Mouse (Mus musculus): ENCODE data around the gene Cebpz.

Cebpz gene

DNA sequence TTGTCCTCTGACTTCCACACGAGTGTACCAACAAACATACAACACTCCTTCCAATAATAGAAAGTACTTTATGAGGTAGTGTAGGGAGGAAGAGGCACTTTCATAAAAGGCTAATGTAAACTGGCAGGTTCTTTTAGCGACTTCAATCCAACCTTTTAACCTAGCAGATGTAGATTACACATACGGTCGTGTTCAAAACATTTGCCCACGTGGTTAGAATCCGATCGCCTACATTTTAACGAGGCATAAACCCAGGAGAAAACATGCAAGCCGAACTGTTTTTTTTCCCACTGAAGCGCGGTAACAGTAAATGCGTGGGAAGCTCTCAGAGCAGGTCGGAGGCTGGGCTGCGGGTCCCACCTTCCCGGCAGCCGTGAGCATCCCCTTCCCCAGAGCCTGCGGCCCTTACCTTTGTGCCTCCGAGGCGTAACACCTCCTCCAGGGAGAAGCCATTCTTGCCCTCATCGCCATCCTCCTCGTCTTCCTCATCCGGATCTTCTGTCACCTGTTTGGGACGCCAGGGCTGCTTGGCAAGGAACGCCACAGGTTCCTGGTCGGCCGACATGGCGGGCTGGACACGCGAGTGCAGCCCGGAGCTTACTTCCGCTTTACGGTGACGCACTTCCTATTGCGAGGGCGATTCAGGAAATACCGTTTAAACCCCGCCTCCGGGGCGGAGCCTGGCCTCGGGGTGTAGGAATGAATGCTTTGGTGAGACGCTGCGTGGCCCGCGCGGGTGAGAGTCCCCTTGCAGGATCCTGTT lies at the start of gene Cebpz, which contains the start of gene Ndufaf7:
Cebpz (minus strand) TSS at position 601 of the 763 bp plus-strand sequence.
Ndufaf7 (plus strand) TSS at position 671 of the 763 bp plus-strand sequence.
- peak; percentile 97 to 99 for DNase-seq (ENCODE audit: inconsistent age in 2 of 2, low spot score in 1 of 2)

DNA sequence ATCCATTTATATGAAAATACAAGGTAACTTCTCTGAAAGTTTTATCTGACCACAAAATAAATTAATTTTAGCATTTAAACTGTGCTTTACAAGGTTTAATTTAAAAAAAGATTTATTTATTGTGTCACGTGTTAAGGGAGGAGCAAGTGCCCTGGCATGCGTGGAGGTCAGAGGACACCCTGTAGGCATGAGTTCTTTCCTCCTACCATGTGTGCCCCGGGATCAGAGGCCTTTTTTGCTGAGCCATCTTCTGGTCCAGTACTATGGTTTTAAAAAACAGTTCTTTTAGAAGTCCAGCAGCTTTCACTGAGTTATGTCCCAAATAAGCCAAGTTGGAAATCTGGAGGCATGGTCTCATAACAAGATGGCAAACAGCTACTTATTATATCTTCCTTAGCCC lies 46.9 kb upstream of the Cebpz start:
- no peak for DNase-seq (ENCODE audit: inconsistent age in 2 of 2, low spot score in 1 of 2)

DNA sequence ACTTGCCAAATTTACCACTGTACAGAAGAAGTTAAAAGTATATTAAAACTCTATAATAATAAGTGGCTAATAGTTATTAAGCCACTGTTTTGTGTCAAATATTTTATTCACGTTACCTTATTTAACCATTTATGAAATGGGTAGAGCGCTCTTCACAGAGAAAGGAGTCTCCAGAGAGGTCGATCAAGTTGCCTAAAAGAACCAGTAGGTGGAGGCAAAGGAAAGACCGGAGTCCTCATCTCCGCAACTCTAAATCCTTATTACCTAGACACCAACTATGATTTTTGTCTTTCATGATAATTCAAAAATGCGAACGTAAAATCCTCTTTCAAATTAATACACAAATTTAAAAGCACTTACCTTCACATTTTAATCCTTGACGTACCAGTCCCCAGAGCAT lies 46.3 kb upstream of the Cebpz start:
- no peak for DNase-seq (ENCODE audit: inconsistent age in 2 of 2, low spot score in 1 of 2)

DNA sequence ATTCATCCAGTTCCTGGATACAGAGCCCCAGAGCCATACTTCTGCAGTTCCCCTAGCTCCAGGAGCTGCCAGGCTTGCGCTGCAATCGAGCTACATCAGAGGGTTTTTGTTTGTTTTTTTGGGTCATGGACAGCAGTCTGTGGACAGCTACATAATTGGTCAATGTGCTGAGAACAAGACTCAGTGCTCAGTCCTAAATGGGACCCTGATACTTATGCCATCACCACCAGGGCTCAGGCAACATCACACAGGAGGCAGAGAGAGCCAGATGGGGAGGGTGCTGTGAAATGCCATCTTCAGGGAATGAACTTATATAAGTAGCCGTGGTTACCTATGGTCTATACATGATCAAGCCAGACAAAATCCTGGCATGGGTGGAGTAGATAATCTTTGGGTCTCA lies 31.6 kb upstream of the Cebpz start:
- no peak for DNase-seq (ENCODE audit: inconsistent age in 2 of 2, low spot score in 1 of 2)

DNA sequence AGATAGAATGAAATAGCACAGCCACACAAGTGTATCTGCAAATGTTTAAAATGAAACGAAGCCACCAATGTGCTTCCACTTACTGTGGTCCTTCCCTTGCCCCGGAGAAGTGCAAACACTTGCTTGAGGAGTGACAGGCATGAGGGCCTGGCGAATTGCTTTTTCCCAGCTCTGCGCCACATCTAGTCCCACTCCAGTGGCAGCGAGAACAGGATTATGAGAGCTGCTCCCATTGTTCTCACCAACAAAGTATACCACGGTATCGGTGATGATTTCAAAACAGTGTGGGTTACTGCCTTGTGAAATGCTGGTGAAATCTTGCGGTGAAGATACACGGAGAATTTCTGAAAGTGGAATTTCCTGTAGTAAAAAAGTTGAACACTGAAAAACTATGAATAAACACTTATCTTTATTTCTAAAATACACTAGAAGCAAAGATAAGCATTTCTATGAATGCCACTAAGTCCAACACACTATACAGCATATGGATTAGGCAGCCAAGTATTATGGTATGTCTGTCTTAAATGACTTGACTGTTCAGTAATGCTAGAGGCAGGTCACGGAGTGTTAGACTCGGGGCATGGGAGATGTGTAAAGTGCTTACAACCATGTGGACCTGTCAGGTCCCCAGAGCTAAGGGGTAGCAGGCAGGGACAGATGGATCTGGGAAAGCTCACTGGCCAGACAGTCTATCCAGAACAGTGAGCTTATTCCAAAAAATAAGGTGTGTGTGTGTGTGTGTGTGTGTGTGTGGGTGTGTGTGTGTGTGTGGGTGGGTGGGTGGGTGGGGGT lies 29.4 kb upstream of the Cebpz start:
- no peak for DNase-seq (ENCODE audit: inconsistent age in 2 of 2, low spot score in 1 of 2)

DNA sequence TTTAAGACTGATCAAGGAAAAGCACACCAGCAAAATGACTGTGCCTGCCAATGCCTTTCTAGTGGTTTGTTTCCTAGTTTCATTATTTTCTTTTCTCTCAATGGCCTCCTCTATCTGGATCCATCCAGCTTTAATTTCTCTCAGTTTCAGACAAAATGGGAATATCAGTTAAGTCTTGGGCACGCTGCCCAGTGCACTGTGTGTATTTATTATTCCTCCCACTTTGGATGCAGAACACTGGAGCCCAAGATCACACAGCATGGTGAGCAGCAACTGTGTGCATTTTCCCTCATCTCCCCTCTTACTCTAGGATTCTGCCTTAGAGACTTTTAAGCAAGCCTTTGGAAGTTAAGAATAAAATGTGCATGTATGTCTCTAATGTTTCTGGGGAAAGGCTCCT lies 27.5 kb upstream of the Cebpz start:
- DNase-seq (ENCODE audit: inconsistent age in 2 of 2, low spot score in 1 of 2), result no peak

DNA sequence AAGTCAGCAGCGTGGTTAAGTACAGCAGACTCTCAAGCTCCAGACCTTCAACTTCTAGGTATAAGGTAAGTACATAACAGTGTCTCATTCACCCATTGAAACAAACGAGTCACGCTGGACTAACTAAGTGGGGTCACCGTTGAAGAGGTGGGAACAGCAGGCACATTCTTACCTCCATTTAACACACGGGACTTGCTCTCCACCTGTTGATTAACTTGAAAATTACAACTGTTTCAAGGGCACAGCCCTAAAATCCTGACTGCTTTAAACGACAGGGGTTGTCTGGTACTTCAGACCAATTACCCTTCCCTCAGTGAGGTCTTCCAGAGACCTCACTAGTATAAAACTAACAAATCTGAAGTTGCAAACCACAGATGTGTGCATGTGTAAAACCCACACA lies 22.6 kb upstream of the Cebpz start:
- no peak for DNase-seq (ENCODE audit: inconsistent age in 2 of 2, low spot score in 1 of 2)

DNA sequence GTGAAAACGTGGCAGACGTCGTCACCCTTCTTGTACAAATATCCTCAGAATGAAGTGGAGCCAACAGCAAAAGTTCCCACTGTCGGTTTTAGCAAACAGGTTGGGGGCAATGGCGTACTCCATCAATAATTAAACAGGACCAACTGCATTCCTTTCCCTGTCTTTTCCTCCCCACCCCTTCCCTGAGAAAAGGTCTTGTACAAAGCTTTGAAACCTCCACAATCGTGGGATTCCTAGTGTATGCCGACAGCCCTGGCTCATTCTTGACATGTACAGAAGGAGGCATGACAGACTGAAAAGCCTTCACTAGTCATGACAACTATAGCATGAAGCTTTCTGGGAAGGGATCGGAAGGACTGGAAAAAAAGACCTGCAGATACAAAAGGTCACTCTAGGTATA lies 16.4 kb upstream of the Cebpz start:
- DNase-seq (ENCODE audit: inconsistent age in 2 of 2, low spot score in 1 of 2), result no peak

DNA sequence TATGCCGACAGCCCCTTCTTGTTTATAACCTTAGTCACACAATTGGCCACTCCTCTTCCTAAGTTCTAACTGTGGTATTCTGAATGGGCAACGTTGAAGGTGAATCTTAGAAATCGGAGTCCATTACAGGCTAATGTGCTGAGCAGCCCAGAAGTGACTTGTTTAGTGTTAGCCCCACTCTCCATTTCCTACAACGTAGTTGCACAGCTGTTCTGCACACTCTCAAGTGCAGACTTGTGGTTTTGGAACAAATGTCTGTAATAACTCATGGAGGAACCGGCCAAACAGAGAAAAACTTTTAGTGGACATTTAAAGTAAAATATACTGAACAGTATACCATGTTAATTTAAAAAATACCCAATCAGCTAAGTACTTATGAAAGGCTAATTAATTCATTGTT lies 15.2 kb upstream of the Cebpz start:
- no peak for DNase-seq (ENCODE audit: inconsistent age in 2 of 2, low spot score in 1 of 2)

DNA sequence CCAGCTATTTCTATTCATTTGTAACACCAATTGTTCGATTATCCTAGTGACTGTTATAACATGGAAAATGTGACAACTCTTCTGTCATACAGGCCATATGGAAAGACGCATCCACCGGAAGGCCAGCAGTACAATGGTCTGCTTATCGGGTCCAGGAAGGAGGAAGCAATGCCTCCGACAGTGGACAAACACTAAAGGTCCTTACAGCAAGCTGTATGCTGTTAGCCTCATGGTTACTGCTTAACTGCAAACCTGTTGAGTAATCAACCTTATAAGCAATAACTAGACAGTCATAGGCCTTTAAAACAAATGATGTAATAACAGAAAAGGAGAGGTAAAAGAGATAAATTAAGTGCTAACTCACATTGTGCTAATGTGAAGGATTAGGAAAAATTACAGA lies 14.4 kb upstream of the Cebpz start:
- no peak for DNase-seq (ENCODE audit: inconsistent age in 2 of 2, low spot score in 1 of 2)

DNA sequence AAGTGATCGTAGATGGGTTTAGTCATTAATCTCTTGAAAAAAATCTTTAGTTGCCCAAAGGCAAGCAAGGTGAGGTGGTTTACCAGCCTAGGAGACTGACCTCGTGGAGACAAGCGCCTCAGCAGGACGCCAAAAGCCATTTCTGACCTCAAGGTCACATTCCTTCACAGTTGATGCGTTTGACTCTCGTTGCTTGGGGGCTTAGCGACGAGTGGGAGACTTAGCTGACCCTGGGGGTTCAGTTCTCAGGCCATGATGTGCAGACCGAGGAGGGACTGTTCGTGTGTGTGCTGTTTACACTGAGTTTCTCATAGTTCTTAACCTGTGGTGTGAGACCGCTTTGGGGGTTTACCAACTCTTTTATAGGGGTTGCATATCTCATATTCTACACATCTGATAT lies 5.7 kb upstream of the Cebpz start:
- DNase-seq (ENCODE audit: inconsistent age in 2 of 2, low spot score in 1 of 2), result no peak

DNA sequence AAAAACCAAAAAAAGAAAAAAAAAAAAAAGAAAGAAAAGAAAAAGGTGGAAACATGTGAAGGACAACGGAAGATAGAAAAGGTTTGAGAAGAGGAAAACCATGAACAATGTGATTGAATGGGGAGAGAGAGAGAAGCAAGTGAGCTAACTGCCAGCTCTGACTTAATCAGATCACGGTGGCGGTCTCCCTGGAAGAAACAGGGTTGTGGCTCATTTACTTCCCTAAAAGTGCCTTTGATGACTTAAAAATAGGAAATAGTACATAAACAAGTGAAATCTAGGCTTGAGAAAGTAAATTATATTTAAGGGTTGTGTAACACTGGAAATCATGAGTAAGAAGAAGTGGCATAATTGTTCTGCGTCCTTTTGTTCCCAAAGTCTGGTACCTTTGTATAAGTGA lies 2.1 kb upstream of the Cebpz start:
- no peak for DNase-seq (ENCODE audit: inconsistent age in 2 of 2, low spot score in 1 of 2)

DNA sequence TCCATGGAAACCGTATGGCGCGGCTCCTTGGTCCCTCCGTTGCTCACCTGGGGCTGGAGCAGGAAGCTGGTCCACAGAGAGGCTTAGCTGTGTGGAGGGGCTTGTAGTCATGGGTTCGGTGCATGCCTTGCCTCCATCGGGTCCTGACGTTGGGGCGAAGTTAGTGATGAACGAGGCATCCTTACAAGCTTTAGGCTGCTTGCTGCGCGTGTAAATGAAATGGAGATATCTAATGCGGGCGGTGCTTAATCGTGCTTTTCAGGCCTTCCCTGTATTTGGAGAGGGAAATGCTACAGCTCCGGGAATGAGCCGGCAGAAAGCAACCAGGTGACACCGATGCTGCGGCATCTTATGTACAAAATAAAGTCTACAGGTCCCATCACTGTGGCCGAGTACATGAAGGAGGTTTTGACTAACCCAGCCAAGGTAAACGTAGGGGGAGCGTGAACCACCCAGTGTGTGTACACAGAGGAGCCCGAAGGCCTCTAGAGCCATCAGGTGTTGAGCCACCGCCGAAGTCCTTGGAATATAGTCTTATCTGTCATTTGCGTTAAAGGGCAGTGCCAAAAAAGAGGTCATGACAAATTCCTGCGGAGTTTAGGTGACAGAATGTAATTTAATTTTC lies 475 bp upstream of the Cebpz start:
- no peak for DNase-seq (ENCODE audit: inconsistent age in 2 of 2, low spot score in 1 of 2)

DNA sequence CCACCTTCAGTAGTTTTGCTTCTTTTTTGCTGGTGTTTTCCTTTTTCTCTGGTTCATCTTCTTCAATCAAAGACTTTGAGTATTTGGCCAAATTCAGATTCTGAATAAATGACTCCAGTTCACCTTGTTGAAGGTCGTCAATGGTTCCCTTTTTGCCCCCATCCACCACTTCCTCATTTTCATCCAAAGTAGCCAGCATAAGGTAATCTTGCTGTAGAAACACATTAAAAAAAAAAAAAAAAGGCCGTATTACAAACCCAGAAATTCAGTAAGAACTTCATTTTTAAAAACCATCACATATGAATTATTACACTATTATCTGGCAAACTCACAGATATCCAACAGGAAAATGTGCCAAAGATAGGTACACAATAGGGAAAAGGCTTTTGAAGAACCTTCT lies 1.0 kb downstream of the Cebpz start:
- no peak for DNase-seq (ENCODE audit: inconsistent age in 2 of 2, low spot score in 1 of 2)

DNA sequence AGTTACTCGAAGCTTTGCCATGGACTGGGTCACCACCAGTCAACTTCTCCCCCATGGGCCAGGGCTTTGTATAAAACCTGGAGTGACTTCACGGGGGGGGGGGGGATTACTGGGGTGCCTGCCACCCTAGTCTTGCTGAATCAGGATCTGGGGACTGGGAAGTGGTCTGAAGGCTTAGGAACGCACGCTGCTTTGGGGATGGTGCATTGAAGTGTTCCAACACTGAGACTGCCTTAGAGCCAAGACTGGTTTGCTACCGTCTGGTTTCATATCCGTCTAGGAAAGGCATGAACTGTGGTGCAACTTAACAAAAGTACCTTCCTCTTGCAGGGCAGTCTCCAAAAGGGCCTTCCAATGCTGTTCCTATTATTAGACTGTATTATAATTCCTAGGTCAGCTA lies 19.2 kb downstream of the Cebpz start:
- no peak for DNase-seq (ENCODE audit: inconsistent age in 2 of 2, low spot score in 1 of 2)

DNA sequence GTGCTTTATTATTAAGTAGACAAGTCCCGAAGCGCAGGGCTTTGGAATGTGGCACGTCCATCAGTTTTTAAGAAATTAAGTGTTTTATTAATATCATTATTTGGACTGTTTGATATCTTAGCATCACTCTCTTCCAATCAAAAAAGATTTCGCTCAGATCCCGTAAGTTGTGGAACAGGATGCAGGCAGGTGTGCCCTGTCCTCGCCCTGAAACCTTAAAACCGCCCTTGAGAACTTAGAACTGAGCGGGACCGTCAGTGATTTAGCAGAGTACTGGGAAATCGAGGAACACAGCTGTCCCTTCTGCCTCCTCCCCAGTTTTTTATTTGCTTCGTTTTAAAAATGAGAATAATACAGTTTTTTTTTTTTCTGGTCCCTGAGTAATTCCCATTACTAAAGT lies 20.0 kb downstream of the Cebpz start:
- no peak for DNase-seq (ENCODE audit: inconsistent age in 2 of 2, low spot score in 1 of 2)

DNA sequence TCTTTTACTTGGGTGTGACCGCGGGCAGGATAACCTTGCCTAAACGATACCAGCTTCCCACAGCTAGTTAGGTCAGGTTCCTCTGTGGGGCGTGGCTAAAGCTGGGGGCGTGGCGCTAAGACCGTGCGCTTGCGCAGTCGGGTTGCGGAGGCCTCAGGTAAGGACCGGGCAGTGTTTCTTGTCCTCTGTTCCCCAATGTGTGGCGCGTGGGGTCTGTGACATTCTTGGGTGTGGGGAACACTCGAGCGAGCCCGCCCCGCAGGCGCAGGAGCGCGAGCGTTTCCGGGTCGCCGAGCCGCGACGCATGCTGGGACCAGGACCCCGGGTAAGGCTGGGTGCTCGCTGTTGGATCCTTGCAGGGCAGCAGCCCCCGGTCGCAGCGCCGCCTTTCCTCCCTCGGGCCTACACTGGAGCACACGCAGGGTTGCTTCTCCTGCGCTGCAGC lies 20.5 kb downstream of the Cebpz start, which contains the start of gene Cebpzos:
Cebpzos (plus strand) TSS at position 132 of the 445 bp plus-strand sequence.
- peak; percentile 89 to 95 for DNase-seq (ENCODE audit: inconsistent age in 2 of 2, low spot score in 1 of 2)

DNA sequence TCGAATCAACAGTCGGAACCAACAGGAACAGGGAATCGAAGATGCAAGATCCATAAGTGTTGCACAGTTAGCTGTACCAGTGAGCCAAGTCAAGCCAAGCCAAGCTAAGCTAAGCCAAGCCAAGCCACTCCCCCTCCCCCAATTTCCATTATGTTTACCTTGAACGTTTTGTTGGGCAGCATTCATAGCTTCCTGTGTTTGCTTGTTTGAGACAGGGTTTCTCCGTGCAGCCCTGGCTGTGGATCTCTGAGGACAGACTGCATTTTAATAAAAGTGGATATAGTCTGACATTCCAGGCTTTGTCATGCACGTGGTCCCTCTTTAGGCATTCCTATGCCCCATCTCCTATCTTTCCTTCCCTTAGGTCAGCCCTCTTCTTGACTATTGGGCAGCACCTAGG lies 21.1 kb downstream of the Cebpz start:
- DNase-seq (ENCODE audit: inconsistent age in 2 of 2, low spot score in 1 of 2), result no peak

DNA sequence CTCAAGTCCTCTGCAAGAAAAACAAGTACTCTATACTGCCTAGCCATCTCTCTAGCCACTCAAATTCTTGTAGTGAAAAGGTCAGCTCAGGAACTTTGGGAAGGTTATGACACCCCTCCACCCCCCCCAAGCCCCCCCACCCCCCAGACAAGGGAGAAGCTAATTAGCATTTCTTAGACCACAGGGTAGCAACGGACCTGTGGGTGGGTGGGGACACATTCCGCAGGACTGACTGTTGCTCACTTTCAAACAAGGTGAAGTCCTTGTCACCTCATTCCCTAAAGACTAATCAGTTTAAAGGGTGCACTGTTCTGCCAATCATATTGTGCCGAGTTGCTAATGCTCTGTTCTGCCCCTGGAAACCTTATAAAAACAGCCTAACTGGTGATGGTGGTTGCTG lies 22.9 kb downstream of the Cebpz start:
- no peak for DNase-seq (ENCODE audit: inconsistent age in 2 of 2, low spot score in 1 of 2)

DNA sequence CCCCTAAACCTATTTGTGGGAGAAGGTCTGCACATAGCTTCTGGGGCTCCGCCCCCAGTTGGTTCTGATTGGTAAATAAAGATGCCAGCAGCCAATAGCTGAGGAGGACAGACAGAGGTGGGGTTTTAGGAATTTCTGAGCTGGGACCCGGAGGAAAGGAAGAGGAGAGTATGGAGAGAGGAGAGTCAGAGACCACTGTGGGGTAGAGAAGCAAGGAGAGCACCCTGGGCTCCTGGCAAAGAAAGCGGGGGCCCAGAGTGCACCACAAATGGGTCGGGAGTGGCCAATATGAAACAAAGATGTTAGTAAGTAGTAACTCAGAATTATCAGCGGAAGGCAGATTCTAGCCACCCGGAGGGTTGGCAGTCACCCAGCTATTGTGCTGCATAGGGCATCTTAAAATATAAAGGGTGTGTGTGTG lies 24.0 kb downstream of the Cebpz start:
- DNase-seq (ENCODE audit: inconsistent age in 2 of 2, low spot score in 1 of 2), result no peak

DNA sequence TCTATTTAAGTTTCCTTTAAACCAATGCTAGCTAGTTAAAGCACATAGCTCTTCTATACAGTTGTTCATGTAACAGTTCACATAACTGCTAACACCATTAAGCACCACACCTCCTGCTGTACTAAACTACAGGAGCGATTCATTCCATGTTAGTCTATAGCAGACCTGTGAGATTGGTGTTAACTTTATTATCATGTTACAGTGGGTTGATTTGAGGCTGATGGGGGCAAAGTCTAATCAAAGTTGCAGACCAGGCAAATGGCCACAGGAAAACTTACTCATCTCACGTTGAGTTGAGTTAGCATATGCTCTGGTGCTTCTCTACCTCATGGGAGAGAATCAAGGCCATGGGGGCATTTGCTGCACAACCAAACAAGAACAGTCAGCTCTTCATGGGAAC lies 27.5 kb downstream of the Cebpz start:
- DNase-seq (ENCODE audit: inconsistent age in 2 of 2, low spot score in 1 of 2), result no peak

DNA sequence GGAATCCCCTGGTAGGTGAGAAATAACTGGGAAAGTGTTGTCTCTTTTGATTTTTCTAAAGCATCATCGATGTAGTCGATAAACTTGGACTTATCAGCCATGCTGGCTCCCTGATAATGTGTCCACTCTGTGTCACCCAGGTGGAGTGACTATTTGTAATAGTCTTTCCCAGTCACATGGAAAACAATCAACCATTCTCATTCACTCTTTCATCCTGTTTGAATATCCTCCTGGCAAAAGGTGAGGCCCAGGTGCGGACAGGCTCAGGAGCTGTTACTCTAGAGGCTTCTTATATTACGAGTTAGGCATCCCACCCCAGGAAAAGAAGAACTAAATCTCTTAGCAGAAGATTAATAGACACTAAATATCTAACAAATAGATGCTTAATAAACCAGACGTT lies 30.0 kb downstream of the Cebpz start, which contains the start of gene Sult6b1:
Sult6b1 (minus strand) TSS at position 101 of the 400 bp plus-strand sequence.
- DNase-seq (ENCODE audit: inconsistent age in 2 of 2, low spot score in 1 of 2), result no peak
